Mouse (Mus musculus): ENCODE results near the gene Ddx4. TPM values are rescaled to one million over a fixed set of nuclear protein-coding genes. Genes with fewer than 3 reads are reported as not detected.

Ddx4 gene
- polyA plus RNA-seq, 1 experiment from 2014 or later = 0.73 TPM

GRCm38 (mm10) chr13:112673899-112674447 lies 21.7 kb upstream of the Ddx4 start:
- WGBS = 8% methylated on average over 9 of the region's 9 CpGs
- DNase-seq (ENCODE audit: low spot score) = peak; percentile 77

GRCm38 (mm10) chr13:112672797-112673196 lies 20.5 kb upstream of the Ddx4 start:
- DNase-seq (ENCODE audit: low spot score) (no peak), ATAC-seq (replicated peaks; ENCODE audit: low FRiP score, low TSS enrichment, low read depth) (no peak)
- WGBS = 68% methylated on average over 6 of the region's 6 CpGs

More at GRCm38 (mm10) chr13:112673899-112674447, 21.7 kb upstream of the Ddx4 start:
- Histone ChIP-seq H3K4me1 (replicated peaks; ENCODE audit: control insufficient read depth, insufficient read depth, low read length) (peaks cover 6% of the 10 kb centered on the region; the same call in 1 of the 2 replicates), H3K27ac (ENCODE audit: low read depth) (no peak overlapping the region), H3K9me3 (ENCODE audit: control insufficient read depth, low read length) (0 out of 2 replicates have a peak, but pooled peaks cover 2% of the 10 kb centered on the region), H3K27me3 (replicated peaks; ENCODE audit: control insufficient read depth, insufficient read depth, low read length) (no peaks in the 10 kb centered on the region), H3K4me2 (ENCODE audit: low read length) (no peak overlapping the region), H3K36me3 (ENCODE audit: control insufficient read depth, insufficient read depth, low read length) (peaks cover 9% of the 10 kb centered on the region; the same call in 1 of the 2 replicates), H3K4me3 (ENCODE audit: low read depth, low read length) (no peak overlapping the region), H3K9ac (ENCODE audit: low read length) (no peak overlapping the region)
- peak; percentile 76; the same call in 1 of the 2 replicates for ATAC-seq (replicated peaks; ENCODE audit: low FRiP score, low TSS enrichment, low read depth)

GRCm38 (mm10) chr13:112671708-112672107 lies 19.4 kb upstream of the Ddx4 start:
- WGBS = 74% methylated on average over 13 of the region's 13 CpGs
- no peak overlapping the region for H3K4me2 ChIP-seq (ENCODE audit: low read length)
- DNase-seq (ENCODE audit: low spot score) = no peak

More at GRCm38 (mm10) chr13:112672797-112673196, 20.5 kb upstream of the Ddx4 start:
- Histone ChIP-seq H3K27ac (ENCODE audit: low read depth) (no peak overlapping the region), H3K4me3 (ENCODE audit: low read depth, low read length) (no peak overlapping the region), H3K4me2 (ENCODE audit: low read length) (no peak overlapping the region), H3K27me3 (replicated peaks; ENCODE audit: control insufficient read depth, insufficient read depth, low read length) (no peaks in the 10 kb centered on the region), H3K4me1 (replicated peaks; ENCODE audit: control insufficient read depth, insufficient read depth, low read length) (peaks cover 6% of the 10 kb centered on the region; the same call in 1 of the 2 replicates), H3K9me3 (ENCODE audit: control insufficient read depth, low read length) (no peaks in the 10 kb centered on the region), H3K36me3 (ENCODE audit: control insufficient read depth, insufficient read depth, low read length) (peaks cover 9% of the 10 kb centered on the region; the same call in 1 of the 2 replicates), H3K9ac (ENCODE audit: low read length) (no peak overlapping the region)

GRCm38 (mm10) chr13:112667215-112667614 lies 14.9 kb upstream of the Ddx4 start:
- no peak overlapping the region for H3K4me3 ChIP-seq (ENCODE audit: low read depth, low read length)
- peaks cover 9% of the 10 kb centered on the region; the same call in 1 of the 2 replicates for H3K36me3 ChIP-seq (ENCODE audit: control insufficient read depth, insufficient read depth, low read length)
- H3K4me1 ChIP-seq (replicated peaks; ENCODE audit: control insufficient read depth, insufficient read depth, low read length) = no peaks in the 10 kb centered on the region
- H3K27me3 ChIP-seq (replicated peaks; ENCODE audit: control insufficient read depth, insufficient read depth, low read length) = no peaks in the 10 kb centered on the region
- WGBS = 59% methylated on average over 9 of the region's 9 CpGs
- no peak overlapping the region for H3K27ac ChIP-seq (ENCODE audit: low read depth)
- no peak overlapping the region for H3K9ac ChIP-seq (ENCODE audit: low read length)
- no peaks in the 10 kb centered on the region for H3K9me3 ChIP-seq (ENCODE audit: control insufficient read depth, low read length)
- DNase-seq (ENCODE audit: low spot score) (no peak), ATAC-seq (replicated peaks; ENCODE audit: low FRiP score, low TSS enrichment, low read depth) (no peak)
- H3K4me2 ChIP-seq (ENCODE audit: low read length) = no peak overlapping the region

More at GRCm38 (mm10) chr13:112671708-112672107, 19.4 kb upstream of the Ddx4 start:
- peaks cover 6% of the 10 kb centered on the region; the same call in 1 of the 2 replicates for H3K4me1 ChIP-seq (replicated peaks; ENCODE audit: control insufficient read depth, insufficient read depth, low read length)
- no peak overlapping the region for H3K4me3 ChIP-seq (ENCODE audit: low read depth, low read length)
- no peak overlapping the region for H3K27ac ChIP-seq (ENCODE audit: low read depth)
- peaks cover 9% of the 10 kb centered on the region; the same call in 1 of the 2 replicates for H3K36me3 ChIP-seq (ENCODE audit: control insufficient read depth, insufficient read depth, low read length)
- no peak for ATAC-seq (replicated peaks; ENCODE audit: low FRiP score, low TSS enrichment, low read depth)
- H3K9me3 ChIP-seq (ENCODE audit: control insufficient read depth, low read length) = no peaks in the 10 kb centered on the region
- no peaks in the 10 kb centered on the region for H3K27me3 ChIP-seq (replicated peaks; ENCODE audit: control insufficient read depth, insufficient read depth, low read length)
- no peak overlapping the region for H3K9ac ChIP-seq (ENCODE audit: low read length)

- Histone ChIP-seq H3K36me3 (ENCODE audit: control insufficient read depth, insufficient read depth, low read length) (0 out of 2 replicates have a peak, but pooled peaks cover 5% of the 10 kb centered on the region), H3K4me1 (replicated peaks; ENCODE audit: control insufficient read depth, insufficient read depth, low read length) (peaks cover 2% of the 10 kb centered on the region; the same call in 1 of the 2 replicates), H3K4me2 (ENCODE audit: low read length) (no peak overlapping the region), H3K27me3 (replicated peaks; ENCODE audit: control insufficient read depth, insufficient read depth, low read length) (no peaks in the 10 kb centered on the region), H3K9ac (ENCODE audit: low read length) (no peak overlapping the region), H3K27ac (ENCODE audit: low read depth) (no peak overlapping the region), H3K4me3 (ENCODE audit: low read depth, low read length) (no peak overlapping the region), H3K9me3 (ENCODE audit: control insufficient read depth, low read length) (no peaks in the 10 kb centered on the region)
- WGBS = 86% methylated on average over 10 of the region's 10 CpGs
- DNase-seq (ENCODE audit: low spot score) = no peak
- no peak for ATAC-seq (replicated peaks; ENCODE audit: low FRiP score, low TSS enrichment, low read depth)
Measured at GRCm38 (mm10) chr13:112666433-112667024, 14.3 kb upstream of the Ddx4 start.

GRCm38 (mm10) chr13:112661687-112662086 lies 9.4 kb upstream of the Ddx4 start:
- Histone ChIP-seq H3K27ac (ENCODE audit: low read depth) (no peak overlapping the region), H3K9ac (ENCODE audit: low read length) (no peak overlapping the region), H3K4me3 (ENCODE audit: low read depth, low read length) (no peak overlapping the region), H3K9me3 (ENCODE audit: control insufficient read depth, low read length) (no peaks in the 10 kb centered on the region), H3K4me1 (replicated peaks; ENCODE audit: control insufficient read depth, insufficient read depth, low read length) (peaks cover 7% of the 10 kb centered on the region), H3K27me3 (replicated peaks; ENCODE audit: control insufficient read depth, insufficient read depth, low read length) (no peaks in the 10 kb centered on the region), H3K36me3 (ENCODE audit: control insufficient read depth, insufficient read depth, low read length) (no peaks in the 10 kb centered on the region), H3K4me2 (ENCODE audit: low read length) (peak overlapping the region; percentile 87)
- DNase-seq (ENCODE audit: low spot score) (no peak), ATAC-seq (replicated peaks; ENCODE audit: low FRiP score, low TSS enrichment, low read depth) (no peak)
- 68% methylated on average over 2 of the region's 2 CpGs for WGBS

- WGBS = under 1% methylated on average over 33 of the region's 33 CpGs
- H3K4me3 ChIP-seq (ENCODE audit: low read depth, low read length) = peak within 1 kb of the TSS; percentile 56
- H3K27me3 ChIP-seq (replicated peaks; ENCODE audit: control insufficient read depth, insufficient read depth, low read length) = no peaks in the 10 kb centered on the region
- peak; percentile 97 for ATAC-seq (replicated peaks; ENCODE audit: low FRiP score, low TSS enrichment, low read depth)
- H3K4me1 ChIP-seq (replicated peaks; ENCODE audit: control insufficient read depth, insufficient read depth, low read length) = peaks cover 7% of the 10 kb centered on the region
- peak within 1 kb of the TSS; percentile 87 for H3K4me2 ChIP-seq (ENCODE audit: low read length)
- H3K9ac ChIP-seq (ENCODE audit: low read length) = peak within 1 kb of the TSS; percentile 51
- H3K27ac ChIP-seq (ENCODE audit: low read depth) = no peak within 1 kb of the TSS
- H3K9me3 ChIP-seq (ENCODE audit: control insufficient read depth, low read length) = no peaks in the 10 kb centered on the region
- peak; percentile 91 for DNase-seq (ENCODE audit: low spot score)
- no peaks in the 10 kb centered on the region for H3K36me3 ChIP-seq (ENCODE audit: control insufficient read depth, insufficient read depth, low read length)
Measured at GRCm38 (mm10) chr13:112660574-112661381, 8.5 kb upstream of the Ddx4 start, which contains the start of gene Slc38a9. TSS of gene Slc38a9 (plus strand) at chr13:112660751.

GRCm38 (mm10) chr13:112659986-112660573 lies 7.8 kb upstream of the Ddx4 start:
- 5% methylated on average over 10 of the region's 10 CpGs for WGBS
- Histone ChIP-seq H3K4me3 (ENCODE audit: low read depth, low read length) (peak overlapping the region; percentile 56), H3K4me2 (ENCODE audit: low read length) (peak overlapping the region; percentile 87), H3K36me3 (ENCODE audit: control insufficient read depth, insufficient read depth, low read length) (no peaks in the 10 kb centered on the region), H3K9ac (ENCODE audit: low read length) (peak overlapping the region; percentile 51; the same call in 1 of the 2 replicates), H3K27ac (ENCODE audit: low read depth) (no peak overlapping the region), H3K27me3 (replicated peaks; ENCODE audit: control insufficient read depth, insufficient read depth, low read length) (no peaks in the 10 kb centered on the region), H3K9me3 (ENCODE audit: control insufficient read depth, low read length) (no peaks in the 10 kb centered on the region), H3K4me1 (replicated peaks; ENCODE audit: control insufficient read depth, insufficient read depth, low read length) (peaks cover 7% of the 10 kb centered on the region)
- DNase-seq (ENCODE audit: low spot score) (no peak), ATAC-seq (replicated peaks; ENCODE audit: low FRiP score, low TSS enrichment, low read depth) (no peak; the same call in 1 of the 2 replicates)
